Mouse (Mus musculus) neural tube, embryonic 11.5 days (tissue): Measurements from ENCODE around the gene Sh2d6. TPM values are rescaled to one million over a fixed set of nuclear protein-coding genes. Genes with fewer than 3 reads are reported as not detected.
A peak's percentile ranks its signal among the peaks of the same experiment; 100 is the strongest.

Source experiments
- ATAC-seq: fragments of 200-750 bp; cut with Nextera tagmentation; 2 replicates; pipeline ENCODE4 v1.8.0; 2017; ENCODE audit warnings: moderate number of reproducible peaks, mild to moderate bottlenecking, moderate TSS enrichment, moderate library complexity; ENCODE audit not compliant: insufficient read depth, low FRiP score, low TSS enrichment
- DNase-seq: peaks from one replicate; pipeline ENCODE4 v3.0.0-alpha.2; 2015; ENCODE audit warnings: low spot score
- H3K27ac ChIP-seq: fragments of 300-500 bp; sonication (generic); 2 replicates; pipeline ENCODE4 v1.5.1; 2014; ENCODE audit warnings: low read depth, mild to moderate bottlenecking, low read length
- H3K27me3 ChIP-seq: fragments of 300-500 bp; sonication (generic); 2 replicates; pipeline ENCODE4 v1.6.1; 2014; ENCODE audit warnings: mild to moderate bottlenecking, low read length, mixed read lengths; ENCODE audit not compliant: control insufficient read depth, insufficient read depth
- H3K36me3 ChIP-seq: fragments of 300-500 bp; sonication (generic); 2 replicates; pipeline ENCODE4 v1.6.1; 2014; ENCODE audit warnings: mild to moderate bottlenecking, low read length, moderate library complexity, mixed read lengths; ENCODE audit not compliant: control insufficient read depth, insufficient read depth
- H3K4me1 ChIP-seq: fragments of 300-500 bp; sonication (generic); 2 replicates; pipeline ENCODE4 v1.6.1; 2014; ENCODE audit warnings: low read length, mixed read lengths; ENCODE audit not compliant: control insufficient read depth, insufficient read depth
- H3K4me2 ChIP-seq: fragments of 300-500 bp; sonication (generic); 2 replicates; pipeline ENCODE4 v1.6.1; 2014; ENCODE audit warnings: low read depth, mild to moderate bottlenecking, moderate library complexity
- H3K4me3 ChIP-seq: fragments of 300-500 bp; sonication (generic); 2 replicates; pipeline ENCODE4 v1.5.1; 2014; ENCODE audit warnings: low read depth, low read length
- H3K9ac ChIP-seq: fragments of 300-500 bp; sonication (generic); 2 replicates; pipeline ENCODE4 v1.6.1; 2014; ENCODE audit warnings: mild to moderate bottlenecking, low read length
- H3K9me3 ChIP-seq: fragments of 300-500 bp; sonication (generic); 2 replicates; pipeline ENCODE4 v1.6.1; 2016; ENCODE audit warnings: low read length; ENCODE audit not compliant: control insufficient read depth
- WGBS: fragments of 180-500 bp; shearing (Covaris S2); extraction: QIAGEN DNeasy Blood & Tissue Kit; methylation state at CpG from one replicate; pipeline ENCODE4 v1.1.7; 2014; 5-methylcytosine and 5-hydroxymethylcytosine counted together
- polyA plus RNA-seq: library from polyadenylated mRNA; unstranded; fragments of >200 nt; fragmentation: Nextera tagmentation; extraction: Ambion mirVana; gene quantifications from 2 replicates; pipeline ENCODE4 v1.2.1, GENCODE M21; 2014

Gene Sh2d6
- polyA plus RNA-seq, 1 experiment from 2014 or later = not detected

GRCm38 (mm10) chr6:72528410-72529151 lies 7.1 kb upstream of the Sh2d6 start:
- no peaks in the 10 kb centered on the region for H3K4me1 ChIP-seq
- no peak overlapping the region for H3K4me2 ChIP-seq
- no peak overlapping the region for H3K4me3 ChIP-seq
- no peak for DNase-seq
- no peaks in the 10 kb centered on the region for H3K9me3 ChIP-seq
- no peak overlapping the region for H3K27ac ChIP-seq
- no peaks in the 10 kb centered on the region for H3K36me3 ChIP-seq
- H3K9ac ChIP-seq = no peak overlapping the region
- 80% methylated on average over 10 of the region's 10 CpGs for WGBS
- ATAC-seq = no peak
- no peaks in the 10 kb centered on the region for H3K27me3 ChIP-seq

- H3K4me2 ChIP-seq = no peak overlapping the region
- ATAC-seq (no peak), DNase-seq (no peak)
- WGBS = 90% methylated on average over 4 of the region's 4 CpGs
- no peaks in the 10 kb centered on the region for H3K9me3 ChIP-seq
- no peaks in the 10 kb centered on the region for H3K4me1 ChIP-seq
- H3K27me3 ChIP-seq = no peaks in the 10 kb centered on the region
- no peak overlapping the region for H3K9ac ChIP-seq
- H3K4me3 ChIP-seq = no peak overlapping the region
- no peaks in the 10 kb centered on the region for H3K36me3 ChIP-seq
- no peak overlapping the region for H3K27ac ChIP-seq
These were observed 5.6 kb upstream of the Sh2d6 start for GRCm38 (mm10) chr6:72527070-72527469.

GRCm38 (mm10) chr6:72524160-72524559 lies 2.7 kb upstream of the Sh2d6 start:
- H3K4me1 ChIP-seq = peaks cover 12% of the 10 kb centered on the region
- H3K9ac ChIP-seq = no peak overlapping the region
- H3K9me3 ChIP-seq = no peaks in the 10 kb centered on the region
- no peak overlapping the region for H3K4me3 ChIP-seq
- no peak overlapping the region for H3K4me2 ChIP-seq
- no peaks in the 10 kb centered on the region for H3K27me3 ChIP-seq
- DNase-seq (no peak), ATAC-seq (no peak)
- no peak overlapping the region for H3K27ac ChIP-seq
- H3K36me3 ChIP-seq = no peaks in the 10 kb centered on the region
- WGBS = 86% methylated on average over 2 of the region's 2 CpGs

- no peaks in the 10 kb centered on the region for H3K9me3 ChIP-seq
- no peak overlapping the region for H3K27ac ChIP-seq
- H3K4me3 ChIP-seq = no peak overlapping the region
- H3K9ac ChIP-seq = no peak overlapping the region
- ATAC-seq (no peak), DNase-seq (no peak)
- H3K27me3 ChIP-seq = no peaks in the 10 kb centered on the region
- H3K4me2 ChIP-seq = no peak overlapping the region
- H3K36me3 ChIP-seq = no peaks in the 10 kb centered on the region
- H3K4me1 ChIP-seq = peaks cover 17% of the 10 kb centered on the region
- WGBS = 70% methylated on average over 4 of the region's 4 CpGs
These were observed 1.7 kb upstream of the Sh2d6 start for GRCm38 (mm10) chr6:72523222-72523621.

- 65% methylated on average over 5 of the region's 5 CpGs for WGBS
- H3K27ac ChIP-seq = no peak overlapping the region
- H3K4me1 ChIP-seq = peaks cover 17% of the 10 kb centered on the region
- no peak overlapping the region for H3K9ac ChIP-seq
- H3K36me3 ChIP-seq = no peaks in the 10 kb centered on the region
- no peaks in the 10 kb centered on the region for H3K9me3 ChIP-seq
- H3K4me2 ChIP-seq = no peak overlapping the region
- no peak for ATAC-seq
- no peaks in the 10 kb centered on the region for H3K27me3 ChIP-seq
- H3K4me3 ChIP-seq = no peak overlapping the region
- DNase-seq = no peak
These were observed 781 bp upstream of the Sh2d6 start for GRCm38 (mm10) chr6:72522288-72522687.

GRCm38 (mm10) chr6:72520904-72521303 lies 603 bp downstream of the Sh2d6 start:
- DNase-seq (no peak), ATAC-seq (no peak)
- Histone ChIP-seq H3K4me1 (peaks cover 17% of the 10 kb centered on the region), H3K27ac (no peak overlapping the region), H3K4me2 (no peak overlapping the region), H3K9me3 (no peaks in the 10 kb centered on the region), H3K27me3 (no peaks in the 10 kb centered on the region), H3K4me3 (no peak overlapping the region), H3K9ac (no peak overlapping the region), H3K36me3 (no peaks in the 10 kb centered on the region)
- WGBS = 88% methylated on average over 5 of the region's 5 CpGs

- Histone ChIP-seq H3K9me3 (no peaks in the 10 kb centered on the region), H3K4me3 (no peak overlapping the region), H3K4me2 (peak overlapping the region; percentile 18), H3K4me1 (peaks cover 17% of the 10 kb centered on the region), H3K36me3 (no peaks in the 10 kb centered on the region), H3K27ac (peak overlapping the region; percentile 91), H3K27me3 (no peaks in the 10 kb centered on the region), H3K9ac (peak overlapping the region; percentile 19)
- ATAC-seq (peak; percentile 85), DNase-seq (peak; percentile 80)
- WGBS = 7% methylated on average over 10 of the region's 10 CpGs
These were observed 1.4 kb downstream of the Sh2d6 start for GRCm38 (mm10) chr6:72519892-72520663.

- 25% methylated on average over 8 of the region's 8 CpGs for WGBS
- Histone ChIP-seq H3K9me3 (no peaks in the 10 kb centered on the region), H3K27me3 (no peaks in the 10 kb centered on the region), H3K9ac (no peak overlapping the region; the same call in 1 of the 2 replicates), H3K36me3 (no peaks in the 10 kb centered on the region), H3K4me1 (peaks cover 17% of the 10 kb centered on the region), H3K27ac (peak overlapping the region; percentile 91), H3K4me3 (no peak overlapping the region), H3K4me2 (peak overlapping the region; percentile 18; the same call in 1 of the 2 replicates)
- ATAC-seq = peak; percentile 29; the same call in 1 of the 2 replicates
- DNase-seq = no peak
These were observed 2.2 kb downstream of the Sh2d6 start for GRCm38 (mm10) chr6:72519303-72519702.
